Mouse (Mus musculus) forebrain, embryonic 11.5 days (tissue): ENCODE results near the gene Irs3. TPM values are rescaled to one million over a fixed set of nuclear protein-coding genes. Genes with fewer than 3 reads are reported as not detected.

ENCODE experiments used
- ATAC-seq: fragments of 200-750 bp; cut with Nextera tagmentation; replicated peaks from 2 replicates; pipeline ENCODE4 v1.8.0; 2017; ENCODE audit warnings: moderate TSS enrichment; ENCODE audit not compliant: low FRiP score
- DNase-seq: peaks from one replicate; pipeline ENCODE4 v3.0.0-alpha.2; 2017; ENCODE audit warnings: low spot score
- H3K27ac ChIP-seq: fragments of 300-500 bp; sonication (generic); 2 replicates; pipeline ENCODE4 v1.5.1; 2014; ENCODE audit warnings: low read depth, low read length
- H3K27me3 ChIP-seq: fragments of 300-500 bp; sonication (generic); 2 replicates; pipeline ENCODE4 v1.6.1; 2014; ENCODE audit warnings: mild to moderate bottlenecking, low read length, mixed read lengths; ENCODE audit not compliant: control insufficient read depth, insufficient read depth
- H3K36me3 ChIP-seq: fragments of 300-500 bp; sonication (generic); 2 replicates; pipeline ENCODE4 v1.6.1; 2014; ENCODE audit warnings: mild to moderate bottlenecking, low read length, moderate library complexity, mixed read lengths; ENCODE audit not compliant: control insufficient read depth, insufficient read depth
- H3K4me1 ChIP-seq: fragments of 300-500 bp; sonication (generic); replicated peaks from 2 replicates; pipeline ENCODE4 v1.6.1; 2014; ENCODE audit warnings: low read length, mixed read lengths; ENCODE audit not compliant: control insufficient read depth, insufficient read depth
- H3K4me2 ChIP-seq: fragments of 300-500 bp; sonication (generic); 2 replicates; pipeline ENCODE4 v1.6.1; 2014; ENCODE audit warnings: low read depth, mild to moderate bottlenecking, low read length, moderate library complexity, mixed read lengths; ENCODE audit not compliant: severe bottlenecking
- H3K4me3 ChIP-seq: fragments of 300-500 bp; sonication (generic); 2 replicates; pipeline ENCODE4 v1.5.1; 2014; ENCODE audit warnings: low read depth, low read length
- H3K9ac ChIP-seq: fragments of 300-500 bp; sonication (generic); 2 replicates; pipeline ENCODE4 v1.6.1; 2014; ENCODE audit warnings: low read length
- H3K9me3 ChIP-seq: fragments of 300-500 bp; sonication (generic); 2 replicates; pipeline ENCODE4 v1.6.1; 2016; ENCODE audit warnings: low read length, mixed read lengths; ENCODE audit not compliant: control insufficient read depth
- WGBS: fragments of 180-500 bp; shearing (Covaris S2); extraction: QIAGEN DNeasy Blood & Tissue Kit; methylation state at CpG from one replicate; pipeline ENCODE4 v1.1.7; 2014; 5-methylcytosine and 5-hydroxymethylcytosine counted together
- polyA plus RNA-seq: library from polyadenylated mRNA; unstranded; fragments of >200 nt; fragmentation: Nextera tagmentation; extraction: Ambion mirVana; gene quantifications from 2 replicates; pipeline ENCODE4 v1.2.1, GENCODE M21; 2014

Gene Irs3
- polyA plus RNA-seq = 0.25 TPM in 1 of 2 replicates, not detected in the other

GRCm38 (mm10) chr5:137645652-137646091 is at the start of gene Irs3:
Irs3 (minus strand) TSS chr5:137645714.
- DNase-seq (no peak), ATAC-seq (no peak)
- 12% methylated on average over 11 of the region's 11 CpGs for WGBS
- H3K9me3 ChIP-seq = no peaks in the 10 kb centered on the region
- peak within 1 kb of the TSS; percentile 11 for H3K4me3 ChIP-seq
- H3K27ac ChIP-seq = no peak within 1 kb of the TSS
- H3K4me1 ChIP-seq = peaks cover 8% of the 10 kb centered on the region; the same call in 1 of the 2 replicates
- H3K36me3 ChIP-seq = peaks cover 4% of the 10 kb centered on the region
- peak within 1 kb of the TSS; percentile 27; the same call in 1 of the 2 replicates for H3K9ac ChIP-seq
- peak within 1 kb of the TSS; percentile 40 for H3K4me2 ChIP-seq
- peaks cover 27% of the 10 kb centered on the region for H3K27me3 ChIP-seq

DNA sequence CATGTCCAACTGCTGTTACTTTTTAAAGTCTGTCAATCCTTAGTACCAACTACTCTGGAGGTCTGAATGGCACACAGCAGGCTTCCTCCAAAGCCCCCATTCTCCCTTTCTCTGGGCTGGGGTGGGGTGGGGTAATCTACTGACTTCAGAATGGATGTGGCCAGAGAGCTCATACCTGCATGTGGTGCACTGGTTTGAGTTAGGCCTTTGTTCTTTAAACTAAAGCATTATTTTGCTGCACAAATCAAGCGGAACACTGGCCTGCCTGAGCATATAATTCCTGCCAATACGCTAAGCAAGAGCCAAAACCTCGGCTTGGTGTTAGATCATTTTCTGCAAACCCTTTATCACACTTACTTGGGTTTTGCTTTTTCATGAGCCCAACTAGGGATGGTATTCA is 49.3 kb upstream of the Irs3 start:
- Histone ChIP-seq H3K27me3 (no peaks in the 10 kb centered on the region), H3K27ac (no peak overlapping the region), H3K36me3 (no peaks in the 10 kb centered on the region), H3K9me3 (no peaks in the 10 kb centered on the region), H3K4me1 (no peaks in the 10 kb centered on the region), H3K4me2 (no peak overlapping the region), H3K9ac (no peak overlapping the region), H3K4me3 (no peak overlapping the region)
- ATAC-seq (no peak), DNase-seq (no peak)
- WGBS = 29% methylated on average over 3 of the region's 3 CpGs

DNA sequence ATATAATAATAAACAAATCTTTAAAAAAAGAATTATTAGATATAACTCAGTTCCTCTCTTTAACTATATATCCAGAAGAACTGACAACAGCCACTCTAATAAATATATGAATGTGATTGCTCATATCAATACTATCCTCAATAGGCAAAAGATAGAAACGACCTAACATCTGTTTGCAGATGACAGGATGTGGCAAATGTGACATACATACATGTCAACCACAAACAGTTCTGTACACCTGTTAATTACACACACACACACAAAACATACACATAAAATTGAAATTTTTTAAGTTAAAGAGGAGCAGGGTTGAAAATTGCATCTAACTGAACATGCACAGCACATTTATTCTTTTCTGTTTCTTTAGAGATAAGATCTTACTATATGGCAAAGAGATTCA is 46.4 kb upstream of the Irs3 start:
- ATAC-seq (no peak), DNase-seq (no peak)
- no peaks in the 10 kb centered on the region for H3K4me1 ChIP-seq
- no peak overlapping the region for H3K4me2 ChIP-seq
- H3K9me3 ChIP-seq = no peaks in the 10 kb centered on the region
- no peak overlapping the region for H3K9ac ChIP-seq
- H3K36me3 ChIP-seq = no peaks in the 10 kb centered on the region
- no peaks in the 10 kb centered on the region for H3K27me3 ChIP-seq
- H3K27ac ChIP-seq = no peak overlapping the region
- no peak overlapping the region for H3K4me3 ChIP-seq
- 74% methylated on average over 1 of the region's 1 CpGs for WGBS

- no peaks in the 10 kb centered on the region for H3K4me1 ChIP-seq
- no peak overlapping the region for H3K27ac ChIP-seq
- no peak overlapping the region for H3K4me2 ChIP-seq
- DNase-seq (no peak), ATAC-seq (no peak)
- H3K9ac ChIP-seq = no peak overlapping the region
- no peaks in the 10 kb centered on the region for H3K9me3 ChIP-seq
- WGBS = 74% methylated on average over 9 of the region's 9 CpGs
- no peaks in the 10 kb centered on the region for H3K27me3 ChIP-seq
- H3K4me3 ChIP-seq = no peak overlapping the region
- H3K36me3 ChIP-seq = no peaks in the 10 kb centered on the region
These were observed 45.0 kb upstream of the Irs3 start for GRCm38 (mm10) chr5:137690531-137690930.

- no peak overlapping the region for H3K4me3 ChIP-seq
- WGBS = 89% methylated on average over 3 of the region's 3 CpGs
- H3K27ac ChIP-seq = no peak overlapping the region
- H3K9ac ChIP-seq = no peak overlapping the region
- H3K27me3 ChIP-seq = no peaks in the 10 kb centered on the region
- H3K4me1 ChIP-seq = no peaks in the 10 kb centered on the region
- H3K4me2 ChIP-seq = no peak overlapping the region
- H3K9me3 ChIP-seq = no peaks in the 10 kb centered on the region
- no peaks in the 10 kb centered on the region for H3K36me3 ChIP-seq
- DNase-seq (no peak), ATAC-seq (no peak)
These were observed 44.5 kb upstream of the Irs3 start for GRCm38 (mm10) chr5:137689974-137690373.

DNA sequence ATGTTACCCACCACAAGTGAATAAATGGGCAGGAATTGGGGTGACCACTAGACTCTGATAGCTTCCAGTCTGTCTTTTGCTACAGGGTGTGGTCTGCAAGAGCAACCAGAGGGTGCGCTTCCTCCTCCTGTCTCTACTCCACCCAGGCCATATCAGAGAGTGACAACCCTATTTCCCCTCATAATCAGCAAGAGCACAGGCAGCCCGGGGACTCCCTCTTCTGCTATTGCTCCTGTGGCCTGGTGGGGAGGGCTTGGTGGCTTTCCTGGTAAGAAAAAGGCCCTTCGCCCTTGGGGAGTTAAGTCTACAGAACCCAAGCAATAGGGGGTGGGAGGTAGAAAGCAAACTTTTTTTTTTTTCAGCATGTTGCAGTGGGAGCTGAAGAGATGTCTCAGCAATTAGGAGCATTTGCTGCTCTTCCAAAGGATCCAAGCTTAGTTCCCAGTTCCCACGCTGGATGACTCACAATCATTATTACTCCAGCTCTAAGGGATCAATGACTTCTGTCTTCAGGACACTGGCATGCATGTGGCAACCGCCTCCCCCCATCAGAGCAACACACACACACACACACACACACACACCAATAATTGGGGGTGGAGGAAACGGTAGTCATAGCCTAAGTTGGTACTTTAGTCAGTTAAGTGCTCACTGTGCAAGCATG is 40.7 kb upstream of the Irs3 start:
- Histone ChIP-seq H3K27me3 (no peaks in the 10 kb centered on the region), H3K36me3 (no peaks in the 10 kb centered on the region), H3K4me1 (peaks cover 8% of the 10 kb centered on the region; the same call in 1 of the 2 replicates), H3K9me3 (no peaks in the 10 kb centered on the region), H3K27ac (peak overlapping the region; percentile 18; the same call in 1 of the 2 replicates), H3K4me2 (no peak overlapping the region), H3K4me3 (no peak overlapping the region), H3K9ac (no peak overlapping the region)
- no peak for ATAC-seq
- WGBS = 83% methylated on average over 6 of the region's 6 CpGs
- DNase-seq = no peak

DNA sequence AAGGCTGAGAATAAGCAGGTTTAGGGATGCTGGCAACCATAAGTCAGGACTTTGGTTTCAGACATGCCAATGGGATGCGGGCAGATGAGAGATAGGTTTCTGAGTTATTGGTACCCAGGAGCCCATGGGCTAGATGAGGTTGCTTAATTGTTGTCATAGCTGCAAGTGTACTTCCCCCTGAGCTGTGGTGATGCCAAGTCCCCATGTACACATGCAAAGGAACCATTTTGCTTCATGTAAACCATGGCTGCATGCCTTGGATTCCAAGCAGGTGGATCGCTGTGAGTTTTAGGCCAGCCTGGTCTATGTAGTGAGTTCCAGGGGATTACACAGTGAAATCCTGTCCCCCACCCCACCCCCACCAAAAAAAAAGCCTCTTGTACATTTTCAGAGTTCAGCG is 40.1 kb upstream of the Irs3 start:
- Histone ChIP-seq H3K9ac (no peak overlapping the region), H3K27me3 (no peaks in the 10 kb centered on the region), H3K36me3 (no peaks in the 10 kb centered on the region), H3K9me3 (no peaks in the 10 kb centered on the region), H3K27ac (no peak overlapping the region), H3K4me2 (no peak overlapping the region), H3K4me1 (peaks cover 8% of the 10 kb centered on the region; the same call in 1 of the 2 replicates), H3K4me3 (no peak overlapping the region)
- ATAC-seq (no peak), DNase-seq (no peak)
- 92% methylated on average over 3 of the region's 3 CpGs for WGBS

DNA sequence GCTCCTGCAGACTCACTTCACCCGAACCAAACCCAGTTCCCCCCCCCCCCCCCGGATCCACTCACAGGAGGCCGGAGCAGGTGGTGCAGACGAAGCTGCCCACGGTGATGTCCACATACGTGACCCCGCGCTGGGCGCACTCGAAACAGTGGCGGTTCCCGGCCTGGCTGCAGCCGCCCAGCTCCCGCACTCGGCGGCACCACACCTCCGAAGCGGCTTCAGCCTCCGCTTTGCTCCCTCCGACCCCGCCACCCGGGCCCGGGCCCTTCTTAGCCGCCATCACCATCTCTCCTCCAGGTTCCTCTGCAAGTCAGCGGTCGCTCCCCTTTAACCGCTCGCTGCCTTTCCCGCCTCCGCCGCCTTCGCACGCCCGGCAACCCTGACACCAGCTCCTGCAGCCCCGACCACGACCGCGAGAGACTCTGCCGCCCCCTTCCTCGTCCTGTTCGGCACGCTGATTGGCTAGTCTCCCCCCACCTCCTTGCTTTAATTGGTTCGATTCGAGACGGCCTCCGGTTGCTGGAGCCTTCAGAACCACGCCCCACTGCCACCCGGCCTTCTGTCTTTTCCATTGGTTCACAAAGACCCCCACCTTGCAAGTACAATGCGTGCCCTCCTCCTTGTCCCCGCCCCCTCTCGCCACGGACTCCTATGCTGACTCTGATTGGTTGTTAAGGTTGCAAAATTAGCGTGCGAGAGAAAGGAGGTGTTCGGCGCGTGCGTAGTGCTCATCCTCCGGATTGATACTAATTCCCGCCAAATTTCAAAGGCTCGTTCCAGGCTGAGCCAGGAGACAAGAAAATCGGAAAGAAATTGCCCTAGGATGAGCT is 39.0 kb upstream of the Irs3 start, which contains the start of gene Agfg2:
Agfg2 (minus strand) TSS at position 433 of the 830 bp plus-strand sequence.
- no peaks in the 10 kb centered on the region for H3K27me3 ChIP-seq
- WGBS = under 1% methylated on average over 60 of the region's 62 CpGs
- 0 out of 2 replicates have a peak within 1 kb of the TSS, but pooled peaks have one; percentile 46 for H3K27ac ChIP-seq
- H3K9ac ChIP-seq = peak within 1 kb of the TSS; percentile 75
- no peaks in the 10 kb centered on the region for H3K9me3 ChIP-seq
- H3K36me3 ChIP-seq = no peaks in the 10 kb centered on the region
- peak within 1 kb of the TSS; percentile 69 for H3K4me3 ChIP-seq
- peaks cover 8% of the 10 kb centered on the region; the same call in 1 of the 2 replicates for H3K4me1 ChIP-seq
- ATAC-seq (peak; percentile 98), DNase-seq (peak; percentile 99)
- H3K4me2 ChIP-seq = peak within 1 kb of the TSS; percentile 89
